Mouse (Mus musculus) liver, embryonic 11.5 days (tissue): Measurements from ENCODE around the gene Skap1. TPM values are rescaled to one million over a fixed set of nuclear protein-coding genes. Genes with fewer than 3 reads are reported as not detected.

Experiments
- ATAC-seq: fragments of 200-750 bp; cut with Nextera tagmentation; replicated peaks from 2 replicates; pipeline ENCODE4 v1.8.0; 2017; ENCODE audit warnings: moderate number of reproducible peaks, mild to moderate bottlenecking, moderate TSS enrichment, moderate library complexity; ENCODE audit not compliant: low FRiP score
- DNase-seq: peaks from one replicate; pipeline ENCODE4 v3.0.0-alpha.2; 2017; ENCODE audit warnings: low spot score
- H3K27ac ChIP-seq: fragments of 300-500 bp; sonication (generic); 2 replicates; pipeline ENCODE4 v1.5.1; 2014; ENCODE audit warnings: mild to moderate bottlenecking, low read depth, low read length, control low read depth
- H3K27me3 ChIP-seq: fragments of 300-500 bp; sonication (generic); replicated peaks from 2 replicates; pipeline ENCODE4 v1.6.1; 2014; ENCODE audit warnings: low read length, mixed read lengths; ENCODE audit not compliant: control insufficient read depth, insufficient read depth
- H3K36me3 ChIP-seq: fragments of 300-500 bp; sonication (generic); 2 replicates; pipeline ENCODE4 v1.6.1; 2014; ENCODE audit warnings: mild to moderate bottlenecking, low read length, moderate library complexity, mixed read lengths; ENCODE audit not compliant: control insufficient read depth, insufficient read depth
- H3K4me1 ChIP-seq: fragments of 300-500 bp; sonication (generic); replicated peaks from 2 replicates; pipeline ENCODE4 v1.6.1; 2014; ENCODE audit warnings: low read length, mixed read lengths; ENCODE audit not compliant: control insufficient read depth, insufficient read depth
- H3K4me2 ChIP-seq: fragments of 300-500 bp; sonication (generic); 2 replicates; pipeline ENCODE4 v1.6.1; 2014; ENCODE audit warnings: mild to moderate bottlenecking, control low read depth, moderate library complexity
- H3K4me3 ChIP-seq: fragments of 300-500 bp; sonication (generic); 2 replicates; pipeline ENCODE4 v1.5.1; 2014; ENCODE audit warnings: low read depth, low read length, control low read depth
- H3K9ac ChIP-seq: fragments of 300-500 bp; sonication (generic); 2 replicates; pipeline ENCODE4 v1.6.1; 2014; ENCODE audit warnings: low read depth, low read length, control low read depth
- H3K9me3 ChIP-seq: fragments of 300-500 bp; sonication (generic); 2 replicates; pipeline ENCODE4 v1.6.1; 2016; ENCODE audit warnings: low read length, inconsistent platforms, mixed read lengths; ENCODE audit not compliant: control insufficient read depth
- WGBS: fragments of 180-500 bp; shearing (Covaris S2); extraction: QIAGEN DNeasy Blood & Tissue Kit; methylation state at CpG from one replicate; pipeline ENCODE4 v1.1.7; 2014; 5-methylcytosine and 5-hydroxymethylcytosine counted together
- polyA plus RNA-seq: library from polyadenylated mRNA; unstranded; fragments of >200 nt; fragmentation: Nextera tagmentation; extraction: Ambion mirVana; gene quantifications from 2 replicates; pipeline ENCODE4 v1.2.1, GENCODE M21; 2014

Gene Skap1
- polyA plus RNA-seq, 1 experiment from 2014 or later: 0.45 TPM

GRCm38 (mm10) chr11:96666924-96667323 lies 202.5 kb downstream of the Skap1 start:
- H3K4me2 ChIP-seq: no peak overlapping the region
- no peak overlapping the region for H3K27ac ChIP-seq
- DNase-seq (no peak), ATAC-seq (no peak)
- no peaks in the 10 kb centered on the region for H3K4me1 ChIP-seq
- H3K4me3 ChIP-seq: no peak overlapping the region
- no peaks in the 10 kb centered on the region for H3K9me3 ChIP-seq
- no peak overlapping the region for H3K9ac ChIP-seq
- 47% methylated on average over 3 of the region's 3 CpGs for WGBS
- H3K27me3 ChIP-seq: no peaks in the 10 kb centered on the region
- no peaks in the 10 kb centered on the region for H3K36me3 ChIP-seq

GRCm38 (mm10) chr11:96668367-96668766 lies 204.0 kb downstream of the Skap1 start:
- WGBS: 41% methylated on average over 7 of the region's 7 CpGs

GRCm38 (mm10) chr11:96673792-96674191 lies 209.4 kb downstream of the Skap1 start:
- Histone ChIP-seq H3K27ac (no peak overlapping the region), H3K4me2 (peak overlapping the region; percentile 28; the same call in 1 of the 2 replicates), H3K9ac (no peak overlapping the region), H3K4me3 (no peak overlapping the region), H3K4me1 (no peaks in the 10 kb centered on the region), H3K27me3 (no peaks in the 10 kb centered on the region), H3K36me3 (no peaks in the 10 kb centered on the region), H3K9me3 (no peaks in the 10 kb centered on the region)
- 12% methylated on average over 6 of the region's 6 CpGs for WGBS
- DNase-seq (peak; percentile 55), ATAC-seq (no peak)

More at GRCm38 (mm10) chr11:96668367-96668766, 204.0 kb downstream of the Skap1 start:
- DNase-seq (no peak), ATAC-seq (no peak)
- Histone ChIP-seq H3K4me2 (no peak overlapping the region), H3K9me3 (no peaks in the 10 kb centered on the region), H3K27ac (no peak overlapping the region), H3K36me3 (no peaks in the 10 kb centered on the region), H3K4me1 (no peaks in the 10 kb centered on the region), H3K27me3 (no peaks in the 10 kb centered on the region), H3K4me3 (no peak overlapping the region), H3K9ac (no peak overlapping the region)

- ATAC-seq (no peak), DNase-seq (no peak)
- no peaks in the 10 kb centered on the region for H3K27me3 ChIP-seq
- no peak overlapping the region for H3K27ac ChIP-seq
- no peak overlapping the region for H3K4me3 ChIP-seq
- no peak overlapping the region for H3K4me2 ChIP-seq
- no peaks in the 10 kb centered on the region for H3K4me1 ChIP-seq
- no peaks in the 10 kb centered on the region for H3K9me3 ChIP-seq
- H3K9ac ChIP-seq: no peak overlapping the region
- 45% methylated on average over 8 of the region's 8 CpGs for WGBS
- no peaks in the 10 kb centered on the region for H3K36me3 ChIP-seq
Observed at GRCm38 (mm10) chr11:96674786-96675365, 210.5 kb downstream of the Skap1 start.

- WGBS: 80% methylated on average over 13 of the region's 13 CpGs
- H3K27ac ChIP-seq: no peak overlapping the region
- H3K27me3 ChIP-seq: no peaks in the 10 kb centered on the region
- DNase-seq: no peak
- H3K4me3 ChIP-seq: no peak overlapping the region
- no peak overlapping the region for H3K4me2 ChIP-seq
- no peak for ATAC-seq
- no peak overlapping the region for H3K9ac ChIP-seq
- no peaks in the 10 kb centered on the region for H3K9me3 ChIP-seq
- H3K36me3 ChIP-seq: no peaks in the 10 kb centered on the region
- H3K4me1 ChIP-seq: no peaks in the 10 kb centered on the region
Observed at GRCm38 (mm10) chr11:96678026-96678425, 213.6 kb downstream of the Skap1 start.

- Histone ChIP-seq H3K4me2 (no peak overlapping the region), H3K4me1 (no peaks in the 10 kb centered on the region), H3K9me3 (no peaks in the 10 kb centered on the region), H3K9ac (no peak overlapping the region), H3K36me3 (no peaks in the 10 kb centered on the region), H3K27ac (no peak overlapping the region), H3K4me3 (no peak overlapping the region), H3K27me3 (no peaks in the 10 kb centered on the region)
- no peak for ATAC-seq
- DNase-seq: no peak
- WGBS: 80% methylated on average over 4 of the region's 4 CpGs
Observed at GRCm38 (mm10) chr11:96679026-96679425, 214.6 kb downstream of the Skap1 start.

- no peaks in the 10 kb centered on the region for H3K27me3 ChIP-seq
- no peaks in the 10 kb centered on the region for H3K9me3 ChIP-seq
- no peaks in the 10 kb centered on the region for H3K36me3 ChIP-seq
- no peak for DNase-seq
- ATAC-seq: no peak
- no peaks in the 10 kb centered on the region for H3K4me1 ChIP-seq
- 81% methylated on average over 2 of the region's 2 CpGs for WGBS
- H3K4me2 ChIP-seq: no peak overlapping the region
- no peak overlapping the region for H3K9ac ChIP-seq
- no peak overlapping the region for H3K27ac ChIP-seq
- no peak overlapping the region for H3K4me3 ChIP-seq
Observed at GRCm38 (mm10) chr11:96685381-96685780, 221.0 kb downstream of the Skap1 start.

- no peaks in the 10 kb centered on the region for H3K9me3 ChIP-seq
- no peak overlapping the region for H3K9ac ChIP-seq
- no peak overlapping the region for H3K4me3 ChIP-seq
- no peak for DNase-seq
- H3K36me3 ChIP-seq: no peaks in the 10 kb centered on the region
- no peaks in the 10 kb centered on the region for H3K27me3 ChIP-seq
- no peak overlapping the region for H3K27ac ChIP-seq
- ATAC-seq: no peak
- H3K4me2 ChIP-seq: no peak overlapping the region
- no peaks in the 10 kb centered on the region for H3K4me1 ChIP-seq
- WGBS: 73% methylated on average over 16 of the region's 16 CpGs
Observed at GRCm38 (mm10) chr11:96686713-96687280, 222.4 kb downstream of the Skap1 start.

GRCm38 (mm10) chr11:96692250-96692649 lies 227.9 kb downstream of the Skap1 start:
- H3K9me3 ChIP-seq: no peaks in the 10 kb centered on the region
- H3K9ac ChIP-seq: no peak overlapping the region
- no peaks in the 10 kb centered on the region for H3K27me3 ChIP-seq
- H3K27ac ChIP-seq: no peak overlapping the region
- 78% methylated on average over 5 of the region's 5 CpGs for WGBS
- H3K36me3 ChIP-seq: no peaks in the 10 kb centered on the region
- no peak for ATAC-seq
- H3K4me2 ChIP-seq: no peak overlapping the region
- DNase-seq: no peak
- no peaks in the 10 kb centered on the region for H3K4me1 ChIP-seq
- no peak overlapping the region for H3K4me3 ChIP-seq
